Mouse (Mus musculus) adrenal gland, postnatal 36 days (tissue): ENCODE data around the gene Coro2b. TPM values are rescaled to one million over a fixed set of nuclear protein-coding genes. Genes with fewer than 3 reads are reported as not detected.

ENCODE experiments used
- DNase-seq, 2 experiments: peaks; one replicate each; pipeline ENCODE4 v3.0.0; 2021; ENCODE audit warnings: mixed read lengths in 1 of 2
- total RNA-seq, 2 experiments: library from RNA; stranded (reverse); gene quantifications; 2 replicates each; pipeline ENCODE4 v1.2.3; 2021

The Coro2b gene
- total RNA-seq, 2 experiments from 2014 or later, result 8.4 to 14.6 TPM

- no peak for DNase-seq
Measured at GRCm38 (mm10) chr9:62539251-62539711, 2.4 kb upstream of the Coro2b start.

- no peak for DNase-seq
Measured at GRCm38 (mm10) chr9:62537941-62538340, 1.1 kb upstream of the Coro2b start.

GRCm38 (mm10) chr9:62536119-62536654, 657 bp downstream of the Coro2b start:
- no peak for DNase-seq

- no peak for DNase-seq
Measured at GRCm38 (mm10) chr9:62535566-62535965, 1.3 kb downstream of the Coro2b start.

GRCm38 (mm10) chr9:62534691-62535090, 2.2 kb downstream of the Coro2b start:
- no peak for DNase-seq

- no peak for DNase-seq
Measured at GRCm38 (mm10) chr9:62534158-62534557, 2.7 kb downstream of the Coro2b start.

GRCm38 (mm10) chr9:62532876-62533275, 4.0 kb downstream of the Coro2b start:
- no peak for DNase-seq

GRCm38 (mm10) chr9:62531459-62532275, 5.2 kb downstream of the Coro2b start:
- peak; percentile 47 to 65 for DNase-seq

- DNase-seq, result no peak
Measured at GRCm38 (mm10) chr9:62528527-62528926, 8.3 kb downstream of the Coro2b start.

GRCm38 (mm10) chr9:62526858-62527257, 10.0 kb downstream of the Coro2b start:
- DNase-seq, result no peak

GRCm38 (mm10) chr9:62526451-62526850, 10.4 kb downstream of the Coro2b start:
- DNase-seq, result peak; percentile 13 to 56

- DNase-seq, result no peak
Measured at GRCm38 (mm10) chr9:62524761-62525308, 12.0 kb downstream of the Coro2b start.

GRCm38 (mm10) chr9:62522791-62523471, 13.9 kb downstream of the Coro2b start:
- peak; percentile 70 to 75 for DNase-seq

- peak; percentile 35 to 58 for DNase-seq
Measured at GRCm38 (mm10) chr9:62522211-62522610, 14.6 kb downstream of the Coro2b start.

GRCm38 (mm10) chr9:62521541-62521940, 15.3 kb downstream of the Coro2b start:
- no peak for DNase-seq

GRCm38 (mm10) chr9:62520933-62521332, 15.9 kb downstream of the Coro2b start:
- DNase-seq, result no peak

- DNase-seq, result no peak
Measured at GRCm38 (mm10) chr9:62519787-62520503, 16.9 kb downstream of the Coro2b start.

GRCm38 (mm10) chr9:62519334-62519733, 17.5 kb downstream of the Coro2b start:
- no peak for DNase-seq

- no peak for DNase-seq
Measured at GRCm38 (mm10) chr9:62518572-62518971, 18.3 kb downstream of the Coro2b start.

GRCm38 (mm10) chr9:62517112-62517957, 19.5 kb downstream of the Coro2b start:
- no peak for DNase-seq

- DNase-seq, result peak; percentile 25 to 59
Measured at GRCm38 (mm10) chr9:62515138-62515537, 21.7 kb downstream of the Coro2b start.
